Mouse (Mus musculus) kidney, adult 11 months (tissue): Measurements from ENCODE around the gene Ppp1ca.

Experiments used
- DNase-seq: peaks from one replicate; pipeline ENCODE4 v3.0.0; 2022

Gene Ppp1ca

GRCm38 (mm10) chr19:4155223-4156072 lies 36.4 kb upstream of the Ppp1ca start:
- DNase-seq: no peak

- no peak for DNase-seq
Observed at GRCm38 (mm10) chr19:4156073-4156579, 35.7 kb upstream of the Ppp1ca start.

- no peak for DNase-seq
Observed at GRCm38 (mm10) chr19:4156771-4157170, 35.1 kb upstream of the Ppp1ca start.

- DNase-seq: no peak
Observed at GRCm38 (mm10) chr19:4159049-4159448, 32.8 kb upstream of the Ppp1ca start.

GRCm38 (mm10) chr19:4162646-4163542 lies 29.0 kb upstream of the Ppp1ca start, which contains the start of gene Rps6kb2:
TSS of gene Rps6kb2 (minus strand) at chr19:4163354.
- peak; percentile 98 for DNase-seq

- no peak for DNase-seq
Observed at GRCm38 (mm10) chr19:4163543-4163887, 28.4 kb upstream of the Ppp1ca start.

- no peak for DNase-seq
Observed at GRCm38 (mm10) chr19:4164100-4164499, 27.8 kb upstream of the Ppp1ca start.

- no peak for DNase-seq
Observed at GRCm38 (mm10) chr19:4164721-4165120, 27.1 kb upstream of the Ppp1ca start.

- DNase-seq: no peak
Observed at GRCm38 (mm10) chr19:4166678-4167476, 25.0 kb upstream of the Ppp1ca start.

- DNase-seq: peak; percentile 99
Observed at GRCm38 (mm10) chr19:4169378-4169784, 22.5 kb upstream of the Ppp1ca start.

- DNase-seq: no peak
Observed at GRCm38 (mm10) chr19:4169810-4170209, 22.1 kb upstream of the Ppp1ca start.

GRCm38 (mm10) chr19:4170723-4171392 lies 21.0 kb upstream of the Ppp1ca start:
- no peak for DNase-seq

- no peak for DNase-seq
Observed at GRCm38 (mm10) chr19:4171393-4172290, 20.2 kb upstream of the Ppp1ca start.

- no peak for DNase-seq
Observed at GRCm38 (mm10) chr19:4172925-4173324, 18.9 kb upstream of the Ppp1ca start.

- no peak for DNase-seq
Observed at GRCm38 (mm10) chr19:4175368-4175947, 16.4 kb upstream of the Ppp1ca start, which contains the start of gene Carns1. TSS of gene Carns1 (minus strand) at chr19:4175479.

- DNase-seq: no peak
Observed at GRCm38 (mm10) chr19:4180411-4180810, 11.5 kb upstream of the Ppp1ca start.

GRCm38 (mm10) chr19:4181892-4182291 lies 10.0 kb upstream of the Ppp1ca start:
- DNase-seq: no peak

GRCm38 (mm10) chr19:4183689-4184088 lies 8.2 kb upstream of the Ppp1ca start:
- no peak for DNase-seq

GRCm38 (mm10) chr19:4184976-4185975 lies 6.6 kb upstream of the Ppp1ca start:
- no peak for DNase-seq
